Mouse (Mus musculus) thymus, adult 2 months (tissue): ENCODE data around the gene Orm3.

ENCODE experiments used
- CTCF ChIP-seq: fragments of 200-500 bp; IDR thresholded peaks from 2 replicates; pipeline ENCODE4 v1.5.1; 2012; ENCODE audit warnings: mild to moderate bottlenecking, control low read depth, low read length, moderate library complexity, borderline replicate concordance; ENCODE audit not compliant: control insufficient read depth, poor library complexity, insufficient read depth; ENCODE audit errors: extremely low read depth
- POLR2A ChIP-seq: fragments of 200-500 bp; IDR thresholded peaks from 2 replicates; pipeline ENCODE4 v1.6.1; 2012; ENCODE audit warnings: mild to moderate bottlenecking, low read length, control low read depth, moderate library complexity; ENCODE audit not compliant: control insufficient read depth, poor library complexity, insufficient read depth; ENCODE audit errors: extremely low read depth

- TF ChIP-seq CTCF (no peak), POLR2A (no peak)
Observed at GRCm38 (mm10) chr4:63384262-63384661, 28.3 kb downstream of the Orm3 start.
